15 mouse cellular contexts compared by ENCODE assay signal in the genomic region with DNA sequence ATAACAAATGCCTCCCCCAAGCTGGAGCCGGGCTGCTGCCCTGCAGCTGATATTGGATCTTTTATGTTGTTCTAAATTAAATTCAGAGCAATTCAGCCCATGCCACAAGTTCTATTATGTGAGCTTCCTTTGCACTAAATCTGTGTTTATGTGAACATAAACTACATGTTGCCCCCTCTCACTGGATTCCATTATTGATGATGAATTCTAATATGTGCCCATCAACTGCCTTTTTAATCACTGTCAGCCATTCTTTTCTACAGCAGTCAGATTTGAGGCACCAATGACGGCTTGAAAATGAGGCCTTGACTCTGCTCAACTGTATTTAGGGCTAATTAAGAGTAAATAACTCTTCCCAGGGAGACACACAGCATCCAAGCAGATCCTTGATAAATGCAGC.
DNase-seq lines count a peak whose midpoint lies in the region; ATAC-seq and TF ChIP-seq lines count a peak whose summit lies in the region.
"Had no signal": no experiment of that assay in that cellular context is flagged by ENCODE, and none has a peak within 500 bp of the region (broad histone marks: within the 10 kb centered on the region; RNA-seq: fewer than 3 reads in every experiment).

No protein-coding gene starts in this region.

- no peak for DNase-seq in liver
- DNase-seq in brain, embryonic 14.5 days (ENCODE audit: low read depth): peak; percentile 84
- DNase-seq in midbrain, embryonic 11.5 days (ENCODE audit: low spot score, missing footprints): peak; percentile 75
- no peak for DNase-seq in left cerebral cortex, adult 8-10 months (ENCODE audit: low spot score in 2 of 2)
- DNase-seq: cerebellum, adult 9-10 months; heart, postnatal 10 days; thymus, postnatal 4 days had no signal

- no peak for ATAC-seq in liver, embryonic 12.5 days
- ATAC-seq in forebrain, embryonic 16.5 days: peak; percentile 82
- ATAC-seq in midbrain, embryonic 11.5 days (ENCODE audit: low FRiP score): no peak
- no peak for ATAC-seq in megakaryocyte, adult 5-6 weeks (ENCODE audit: poor library complexity, severe bottlenecking)
- no peak for ATAC-seq in CD4-positive, CD25-positive, alpha-beta regulatory T cell, adult 4 months
- ATAC-seq: intestine, postnatal 0 days had no signal

- WGBS in liver, embryonic 12.5 days (ENCODE audit: insufficient replicate concordance): 52% methylated on average over 2 of the region's 2 CpGs
- 2% methylated on average over 2 of the region's 2 CpGs for WGBS in forebrain, embryonic 16.5 days
- 44% methylated on average over 2 of the region's 2 CpGs for WGBS in midbrain, embryonic 11.5 days

- H3K9me3 ChIP-seq in liver, embryonic 12.5 days (replicated peaks): no peaks in the 10 kb centered on the region
- H3K9me3 ChIP-seq in forebrain, embryonic 16.5 days (ENCODE audit: control insufficient read depth, low read length): no peaks in the 10 kb centered on the region
- no peaks in the 10 kb centered on the region for H3K9me3 ChIP-seq in midbrain, embryonic 11.5 days (ENCODE audit: control insufficient read depth, low read length)
- H3K9me3 ChIP-seq: embryonic facial prominence, embryonic 12.5 days; limb, embryonic 15.5 days; megakaryocyte, embryonic 14.5 days had no signal

- H3K27ac ChIP-seq in liver, embryonic 12.5 days: peak overlapping the region; percentile 67
- H3K27ac ChIP-seq in forebrain, embryonic 16.5 days (ENCODE audit: low read length): no peak overlapping the region
- no peak overlapping the region for H3K27ac ChIP-seq in midbrain, embryonic 11.5 days (ENCODE audit: low read depth, low read length)
- H3K27ac ChIP-seq: limb, embryonic 15.5 days had no signal

- no peak overlapping the region for H3K4me3 ChIP-seq in liver, embryonic 12.5 days
- H3K4me3 ChIP-seq in forebrain, embryonic 16.5 days (replicated peaks; ENCODE audit: low read length): no peak overlapping the region
- H3K4me3 ChIP-seq in midbrain, embryonic 11.5 days (ENCODE audit: low read depth, low read length): no peak overlapping the region
- H3K4me3 ChIP-seq: embryonic facial prominence, embryonic 12.5 days; limb, embryonic 15.5 days; megakaryocyte, embryonic 14.5 days had no signal

- H3K9ac ChIP-seq in liver, embryonic 12.5 days: peak overlapping the region; percentile 22; the same call in 1 of the 2 replicates
- H3K9ac ChIP-seq in forebrain, embryonic 16.5 days (replicated peaks; ENCODE audit: low read depth, low read length): no peak overlapping the region
- H3K9ac ChIP-seq in midbrain, embryonic 11.5 days (ENCODE audit: low read length): no peak overlapping the region
- H3K9ac ChIP-seq: embryonic facial prominence, embryonic 12.5 days; limb, embryonic 15.5 days had no signal

- 0 out of 2 replicates have a peak overlapping the region, but pooled peaks have one; percentile 15 for H3K4me2 ChIP-seq in liver, embryonic 12.5 days
- H3K4me2 ChIP-seq in forebrain, embryonic 16.5 days (ENCODE audit: low read length): peak overlapping the region; percentile 10; the same call in 1 of the 2 replicates
- H3K4me2 ChIP-seq in midbrain, embryonic 11.5 days: no peak overlapping the region
- H3K4me2 ChIP-seq: embryonic facial prominence, embryonic 12.5 days; limb, embryonic 15.5 days had no signal

- no peak for TF ChIP-seq POLR2A in brain, embryonic 14.5 days (IDR thresholded peaks at IDR 0.05; ENCODE audit: borderline replicate concordance, extremely low read depth, insufficient read depth, insufficient read length, poor library complexity, severe bottlenecking)

- no peaks in the 10 kb centered on the region for H3K36me3 ChIP-seq in liver, embryonic 12.5 days
- H3K36me3 ChIP-seq in forebrain, embryonic 16.5 days (ENCODE audit: control insufficient read depth, insufficient read depth): no peaks in the 10 kb centered on the region
- H3K36me3 ChIP-seq in midbrain, embryonic 11.5 days (ENCODE audit: control insufficient read depth, insufficient read depth, low read length): no peaks in the 10 kb centered on the region
- H3K36me3 ChIP-seq: embryonic facial prominence, embryonic 12.5 days; limb, embryonic 15.5 days had no signal

- peaks cover 54% of the 10 kb centered on the region for H3K4me1 ChIP-seq in liver, embryonic 12.5 days
- peaks cover 12% of the 10 kb centered on the region for H3K4me1 ChIP-seq in forebrain, embryonic 16.5 days (replicated peaks; ENCODE audit: control insufficient read depth, insufficient read depth, low read length)
- peaks cover 4% of the 10 kb centered on the region; the same call in 1 of the 2 replicates for H3K4me1 ChIP-seq in midbrain, embryonic 11.5 days (ENCODE audit: control insufficient read depth, insufficient read depth, low read length)
- H3K4me1 ChIP-seq: limb, embryonic 15.5 days had no signal

- no peak for TF ChIP-seq CTCF in brain, embryonic 14.5 days (IDR thresholded peaks at IDR 0.05; ENCODE audit: borderline replicate concordance, extremely low read depth, insufficient read depth, insufficient read length)

- H3K27me3 ChIP-seq in liver, embryonic 12.5 days (replicated peaks): no peaks in the 10 kb centered on the region
- H3K27me3 ChIP-seq in forebrain, embryonic 16.5 days (replicated peaks; ENCODE audit: control insufficient read depth, insufficient read depth, low read length): peaks cover 3% of the 10 kb centered on the region; the same call in 1 of the 2 replicates
- H3K27me3 ChIP-seq in midbrain, embryonic 11.5 days (ENCODE audit: control insufficient read depth, insufficient read depth, low read length): no peaks in the 10 kb centered on the region
- H3K27me3 ChIP-seq: embryonic facial prominence, embryonic 12.5 days; limb, embryonic 15.5 days; megakaryocyte, embryonic 14.5 days had no signal

Comparison
In these comparisons a context has a peak if more than half of its experiments do, and no peak if none do; other contexts are left out.
1. DNase-seq: peak in brain, embryonic 14.5 days (single experiment) and midbrain, embryonic 11.5 days (single experiment); none in liver (single experiment) and left cerebral cortex, adult 8-10 months (0 of 2).